Mouse (Mus musculus): Measurements from ENCODE around the gene Ctns.

The Ctns gene

GRCm38 (mm10) chr11:73137116-73137515, 61.7 kb downstream of the Ctns start:
- DNase-seq = no peak

- no peak for DNase-seq
Measured at GRCm38 (mm10) chr11:73136587-73136986, 62.3 kb downstream of the Ctns start.

GRCm38 (mm10) chr11:73134222-73134621, 64.6 kb downstream of the Ctns start:
- no peak for DNase-seq
